Mouse (Mus musculus) megakaryocyte progenitor cell, adult 5-6 weeks (primary cell): Measurements from ENCODE around the gene Pxmp4. TPM values are rescaled to one million over a fixed set of nuclear protein-coding genes. Genes with fewer than 3 reads are reported as not detected.

Experiments
- ATAC-seq: replicated peaks from 2 replicates; pipeline ENCODE4 v1.8.0; 2016; ENCODE audit warnings: mild to moderate bottlenecking, moderate TSS enrichment, inconsistent platforms; ENCODE audit not compliant: poor library complexity
- total RNA-seq, 2 experiments: library from RNA; stranded (forward) in 1 of 2; stranded (reverse) in 1 of 2; fragments of 157-497, 149-512 nt in 1 of 2; fragments of 200-1000 nt in 1 of 2; gene quantifications; 2 replicates each; pipeline versions ENCODE4 v1.2.3 to v1.2.4; 2015 to 2017

The Pxmp4 gene
- total RNA-seq, 2 experiments from 2014 or later: 10.7 to 14.9 TPM

DNA sequence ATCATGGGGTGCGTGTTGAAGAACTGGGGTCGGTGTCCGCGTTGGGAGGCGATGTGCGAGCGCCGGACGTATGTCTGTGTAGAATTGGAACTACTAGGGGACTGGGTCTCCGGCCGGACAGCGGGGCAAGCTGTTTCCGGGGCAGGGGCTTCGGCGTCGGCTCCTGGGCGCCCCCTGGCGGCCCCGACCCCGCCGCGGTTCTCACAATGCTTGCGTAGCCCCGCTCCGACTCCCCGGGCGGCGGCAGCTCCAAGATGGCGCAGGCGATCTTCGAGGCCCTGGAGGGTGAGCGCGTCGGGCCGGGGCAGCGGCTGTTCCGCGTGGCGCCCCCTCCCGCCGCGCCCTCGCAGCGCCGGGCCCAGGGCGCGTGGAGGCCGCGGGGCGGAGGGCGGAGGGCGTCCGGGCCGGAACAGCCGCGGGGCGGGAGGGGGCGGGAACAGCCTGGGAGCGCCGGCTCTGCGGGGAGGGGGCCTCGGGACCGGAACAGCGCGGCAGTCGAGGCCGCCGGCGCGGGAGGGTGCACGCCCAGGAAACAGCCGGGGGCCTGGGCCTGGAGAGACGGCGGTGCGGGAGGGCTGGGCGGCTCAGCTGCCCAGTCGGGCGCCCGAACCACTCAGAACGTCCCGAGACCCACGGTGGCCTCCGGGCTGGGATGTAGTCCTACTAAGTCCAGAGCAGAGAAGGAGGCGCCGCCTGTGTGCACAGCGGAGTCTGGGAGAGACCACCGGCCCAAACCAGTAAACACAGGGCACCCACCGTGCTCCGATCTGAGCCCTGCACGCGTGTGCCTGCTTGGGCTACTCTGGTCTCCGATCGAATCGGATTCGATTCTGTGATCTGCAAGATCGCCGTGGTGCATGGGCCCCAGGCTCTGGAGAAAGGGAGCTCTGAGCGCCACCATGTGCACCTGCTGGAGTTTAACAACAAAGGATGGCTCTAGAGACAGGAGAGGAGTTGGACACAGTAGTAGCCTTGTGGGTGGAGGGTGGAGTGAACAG, 9.9 kb upstream of the Pxmp4 start, which contains the start of the genes Zfp341 and 4930519P11Rik:
Zfp341 (plus strand) TSS at position 180 of the 998 bp plus-strand sequence.
4930519P11Rik (minus strand) TSS at position 320 of the 998 bp plus-strand sequence.
- peak; percentile 80 for ATAC-seq

DNA sequence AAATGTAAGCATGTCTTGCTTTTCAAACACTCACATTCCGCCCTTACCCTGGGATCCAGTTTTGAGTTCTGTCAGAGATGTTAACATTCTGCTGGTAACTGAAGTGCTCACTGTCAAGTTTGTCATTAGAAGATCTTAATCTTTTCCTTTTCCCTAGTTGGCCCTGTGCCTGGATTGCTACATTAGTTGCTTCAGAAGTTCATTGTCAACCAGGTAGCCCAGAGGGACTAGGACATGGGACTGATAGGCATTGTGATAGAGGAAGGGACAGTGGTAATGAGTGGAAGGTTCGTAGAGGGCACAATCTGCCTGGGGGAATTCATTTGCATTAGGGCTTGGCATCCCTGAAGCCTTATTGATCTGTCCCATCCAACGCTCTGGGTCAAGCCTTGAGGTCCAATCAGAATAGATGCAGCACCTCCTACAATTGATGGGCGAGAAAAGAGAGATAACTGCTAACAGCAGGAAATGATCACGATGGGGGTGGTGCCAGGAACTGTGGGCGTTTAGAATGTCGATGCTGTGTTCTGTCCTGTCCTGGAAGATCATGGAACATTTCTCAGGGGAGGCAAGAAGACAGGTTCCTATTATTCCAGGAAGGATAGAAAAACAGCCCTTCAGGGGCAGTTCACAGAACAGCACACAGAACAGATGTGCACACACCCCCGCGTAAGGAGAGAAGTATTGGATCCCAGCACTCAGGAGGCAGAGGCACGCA, 5.7 kb upstream of the Pxmp4 start:
- ATAC-seq: no peak

DNA sequence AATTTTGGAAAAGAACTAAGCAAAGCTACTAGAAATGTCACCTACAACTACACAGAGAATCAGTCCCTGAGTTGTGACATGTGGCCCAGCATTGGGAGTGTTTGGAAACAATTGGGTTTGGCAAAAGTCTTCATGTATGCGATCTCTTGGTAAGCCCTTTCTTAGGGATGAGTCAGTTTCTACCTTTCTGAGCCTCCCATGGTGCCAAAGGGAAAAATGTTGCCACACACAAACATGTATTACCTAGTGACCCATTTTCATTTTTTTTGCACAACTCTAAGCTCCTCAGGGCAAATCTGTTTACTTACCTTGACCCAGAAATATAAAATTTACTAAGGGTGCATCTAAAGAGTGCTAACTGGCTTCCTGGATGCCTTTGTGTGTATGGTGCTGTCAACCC, 3.5 kb upstream of the Pxmp4 start:
- ATAC-seq: no peak

GRCm38 (mm10) chr2:154604156-154604555, 648 bp upstream of the Pxmp4 start:
- peak; percentile 12 for ATAC-seq

DNA sequence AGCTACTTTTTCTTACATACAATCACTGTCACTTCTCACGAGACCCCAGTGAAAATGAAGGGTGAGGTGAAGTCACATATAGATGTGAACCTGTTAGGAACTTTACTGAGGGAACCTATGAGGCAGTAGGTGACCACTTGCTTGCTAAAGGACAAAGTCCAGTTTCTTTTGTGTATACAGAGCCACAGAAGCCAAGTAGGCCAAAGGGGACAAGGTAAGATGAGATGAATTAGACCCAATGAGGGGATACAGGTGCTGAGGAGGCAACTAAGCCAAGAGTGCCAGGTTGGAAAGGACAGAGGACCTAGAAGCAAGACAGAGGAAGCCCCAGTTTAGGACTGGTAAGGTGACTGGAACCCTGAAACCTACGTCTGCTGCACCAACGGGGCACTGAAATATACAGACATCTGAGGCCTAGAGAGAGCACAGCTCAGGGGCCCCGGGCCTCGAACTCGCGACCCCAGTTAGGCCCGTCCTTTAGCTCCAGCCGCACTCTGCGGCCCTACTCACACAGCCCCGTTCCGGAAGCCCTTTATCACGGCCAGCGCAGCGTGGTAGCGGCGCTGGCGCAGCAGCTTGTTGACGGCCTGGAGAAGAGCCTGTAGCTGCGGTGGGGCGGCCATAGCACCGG, 386 bp downstream of the Pxmp4 start:
- no peak for ATAC-seq

- ATAC-seq: no peak
Measured at GRCm38 (mm10) chr2:154601324-154601723, 2.2 kb downstream of the Pxmp4 start.

GRCm38 (mm10) chr2:154600586-154600985, 2.9 kb downstream of the Pxmp4 start:
- no peak for ATAC-seq

DNA sequence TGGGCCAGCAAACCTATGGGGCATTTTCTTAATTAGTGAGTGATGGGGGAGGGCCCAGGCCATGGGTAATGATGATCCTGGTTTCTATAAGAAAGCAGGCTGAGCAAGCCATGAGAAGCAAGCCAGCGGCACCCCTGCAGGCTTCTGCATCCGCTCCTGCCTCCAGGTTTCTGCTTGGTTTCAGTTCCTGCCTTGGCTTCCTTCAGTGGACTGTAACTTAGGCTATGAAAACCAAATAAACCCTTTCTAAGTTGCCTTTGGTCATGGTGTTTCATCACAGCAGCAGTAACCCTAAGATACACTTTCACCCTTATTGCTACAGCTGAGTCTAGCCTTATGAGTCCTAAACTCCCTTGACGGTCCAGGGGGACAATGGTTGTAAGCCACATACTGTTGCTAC, 6.1 kb downstream of the Pxmp4 start:
- peak; percentile 77 for ATAC-seq

- ATAC-seq: no peak
Measured at GRCm38 (mm10) chr2:154595775-154596174, 7.7 kb downstream of the Pxmp4 start.

GRCm38 (mm10) chr2:154593025-154593424, 10.5 kb downstream of the Pxmp4 start:
- ATAC-seq: peak; percentile 86

GRCm38 (mm10) chr2:154591239-154591638, 12.3 kb downstream of the Pxmp4 start:
- no peak for ATAC-seq

DNA sequence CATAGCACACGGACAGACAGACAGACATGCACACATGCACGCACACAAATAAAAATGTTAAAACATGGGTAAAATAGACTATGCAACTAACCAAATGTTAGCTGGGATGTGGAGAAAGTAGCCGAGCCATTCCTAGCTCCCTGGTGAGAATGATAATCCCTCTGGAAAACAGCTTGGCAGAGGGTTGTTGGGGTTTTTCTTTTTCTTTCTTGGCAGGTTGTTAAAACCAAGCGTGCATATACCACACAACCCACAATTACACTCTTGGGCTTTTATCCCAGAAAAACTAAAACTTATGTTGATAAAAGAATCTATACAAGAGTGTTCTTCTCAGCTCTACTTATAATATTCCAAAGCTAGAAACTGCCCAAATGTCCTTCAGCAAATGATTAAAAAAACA, 14.5 kb downstream of the Pxmp4 start:
- ATAC-seq: no peak

- peak; percentile 69 for ATAC-seq
Measured at GRCm38 (mm10) chr2:154586405-154586804, 17.1 kb downstream of the Pxmp4 start.

- ATAC-seq: no peak
Measured at GRCm38 (mm10) chr2:154584931-154585601, 18.4 kb downstream of the Pxmp4 start.

- peak; percentile 73 for ATAC-seq
Measured at GRCm38 (mm10) chr2:154583906-154584872, 19.3 kb downstream of the Pxmp4 start.

DNA sequence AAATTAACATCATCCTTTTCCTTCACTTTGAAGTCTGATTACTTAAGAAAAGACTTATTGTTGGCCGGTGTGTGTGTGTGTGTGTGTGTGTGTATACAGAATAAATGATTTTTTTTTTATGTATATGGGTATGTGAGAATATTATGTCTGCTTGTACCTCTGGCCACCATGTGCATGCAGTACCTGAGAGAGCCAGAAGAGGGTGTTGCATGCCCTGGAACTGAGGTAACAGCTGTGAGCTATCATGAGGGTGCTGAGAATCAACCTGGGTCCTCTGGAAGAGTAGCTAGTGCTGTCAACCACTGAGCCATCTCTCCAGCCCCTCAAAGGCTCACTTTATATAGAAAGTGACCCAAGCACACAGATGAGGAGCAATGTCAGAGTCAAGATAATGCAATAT, 22.1 kb downstream of the Pxmp4 start:
- no peak for ATAC-seq

DNA sequence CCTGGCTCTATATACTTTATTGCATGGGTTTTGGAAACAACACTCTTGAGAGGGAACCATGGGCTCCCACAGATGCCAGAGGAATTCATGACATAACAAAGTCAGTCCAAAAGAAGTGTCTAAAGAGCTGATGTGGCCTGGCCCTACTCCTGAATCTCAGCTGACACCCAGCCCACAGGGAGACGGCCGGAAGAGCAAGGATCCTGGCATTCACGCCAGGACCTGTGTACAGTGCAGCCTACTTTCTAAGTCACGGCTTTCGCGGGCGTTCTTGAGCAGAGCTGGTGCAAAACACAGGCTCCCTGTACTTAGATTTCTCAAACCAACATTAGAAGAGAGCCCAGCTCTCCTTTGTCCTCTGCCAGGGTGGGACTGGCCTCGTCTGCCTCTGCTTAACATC, 22.9 kb downstream of the Pxmp4 start:
- ATAC-seq: no peak

DNA sequence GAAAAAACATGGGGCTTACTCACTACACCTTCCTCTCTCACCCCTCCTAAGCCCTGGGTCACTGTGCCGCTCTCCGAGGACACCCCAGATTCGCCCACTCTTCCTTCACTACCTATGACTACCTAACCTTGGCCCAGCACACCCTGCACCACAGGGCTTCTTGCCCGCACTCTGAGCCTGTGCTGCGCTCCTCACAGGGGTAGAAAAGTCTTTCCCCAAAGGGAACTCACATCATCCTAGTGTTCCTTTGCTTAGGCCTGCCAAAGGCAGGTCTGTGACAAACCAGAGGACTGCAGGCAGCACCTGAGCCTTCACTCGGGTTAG, 25.8 kb downstream of the Pxmp4 start:
- ATAC-seq: no peak

DNA sequence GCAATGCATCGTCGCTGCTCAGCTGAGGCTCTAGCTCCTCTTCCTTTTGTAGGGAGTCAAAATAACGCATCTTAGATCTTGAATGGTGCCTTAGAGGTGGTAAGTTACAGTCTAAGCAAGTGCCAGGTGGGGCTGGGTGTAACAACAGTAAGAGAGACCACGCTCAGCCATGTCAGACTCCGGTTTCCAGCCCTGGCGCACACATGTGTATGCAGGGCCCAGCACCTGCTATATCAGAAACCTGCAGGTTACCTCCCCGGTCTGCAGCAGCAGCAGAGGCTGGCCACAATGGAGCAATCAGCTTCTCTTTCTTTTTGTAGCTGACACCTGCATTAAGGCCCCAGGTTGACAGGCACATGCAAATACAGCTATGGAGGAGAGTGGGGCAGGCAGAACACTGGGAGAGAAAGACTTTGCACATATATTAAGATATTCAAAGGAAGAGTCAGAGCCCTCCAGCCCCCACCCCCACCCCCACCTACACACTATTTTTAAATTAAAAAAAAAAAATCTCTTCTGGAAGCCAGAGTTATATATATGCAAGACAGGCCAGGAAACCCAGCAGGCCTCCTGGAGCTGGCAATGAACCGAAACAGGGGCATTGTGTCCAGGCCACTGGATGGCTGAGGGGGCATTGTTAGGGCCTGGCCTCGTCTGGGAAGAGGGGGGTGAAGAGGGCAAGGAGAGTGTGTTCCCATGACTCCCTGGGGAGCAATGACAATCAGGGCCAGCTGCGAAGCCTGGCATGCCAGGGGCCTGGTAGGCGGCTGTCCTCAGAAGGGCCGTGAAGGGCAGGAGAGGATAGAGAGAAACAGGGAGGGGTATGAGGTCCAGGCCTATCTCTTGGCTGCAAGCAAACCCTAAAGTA, 26.4 kb downstream of the Pxmp4 start:
- no peak for ATAC-seq
